ENCODE assay signal across 9 mouse cellular contexts in genomic region chr2:31763271-31763670, GRCm38 (mm10). TPM values are rescaled to one million over a fixed set of nuclear protein-coding genes. Genes with fewer than 3 reads are reported as not detected.
DNase-seq lines count a peak whose midpoint lies in the region; ATAC-seq and TF ChIP-seq lines count a peak whose summit lies in the region.
"Had no signal": no experiment of that assay in that cellular context is flagged by ENCODE, and none has a peak within 500 bp of the region (broad histone marks: within the 10 kb centered on the region; RNA-seq: fewer than 3 reads in every experiment).

No protein-coding gene starts in this region.

- DNase-seq in heart, postnatal 14 days: no peak
- peak; percentile 45 for DNase-seq in G1E (ENCODE audit: low spot score)
- DNase-seq in cerebellum, postnatal 4 days (ENCODE audit: low spot score in 2 of 2): no peak
- DNase-seq in adrenal gland, postnatal 36 days: no peak
- no peak for DNase-seq in adrenal gland, adult 2 months
- DNase-seq: cerebellum, adult 9-11 months had no signal

- H3K9ac ChIP-seq in heart, embryonic 14.5 days (ENCODE audit: low read length): peak overlapping the region; percentile 35
- no peak overlapping the region for H3K9ac ChIP-seq in heart, embryonic 15.5 days
- no peak overlapping the region for H3K9ac ChIP-seq in liver, embryonic 16.5 days (ENCODE audit: low read depth, low read length)

- no peaks in the 10 kb centered on the region for H3K9me3 ChIP-seq in heart, embryonic 14.5 days (ENCODE audit: control insufficient read depth, low read length)
- no peaks in the 10 kb centered on the region for H3K9me3 ChIP-seq in G1E (replicated peaks)
- H3K9me3 ChIP-seq in heart, embryonic 15.5 days (replicated peaks): no peaks in the 10 kb centered on the region
- no peaks in the 10 kb centered on the region for H3K9me3 ChIP-seq in liver, embryonic 16.5 days (replicated peaks; ENCODE audit: control insufficient read depth, low read length)

- H3K4me2 ChIP-seq in heart, embryonic 14.5 days (ENCODE audit: low read length): peak overlapping the region; percentile 98
- peak overlapping the region; percentile 86 for H3K4me2 ChIP-seq in heart, embryonic 15.5 days
- H3K4me2 ChIP-seq in liver, embryonic 16.5 days (ENCODE audit: low read depth, low read length): no peak overlapping the region

- no peaks in the 10 kb centered on the region for H3K27me3 ChIP-seq in heart, embryonic 14.5 days (ENCODE audit: control insufficient read depth, insufficient read depth, low read length)
- H3K27me3 ChIP-seq in G1E (ENCODE audit: insufficient read depth, low read length): no peaks in the 10 kb centered on the region
- no peaks in the 10 kb centered on the region for H3K27me3 ChIP-seq in heart, embryonic 15.5 days
- no peaks in the 10 kb centered on the region for H3K27me3 ChIP-seq in liver, embryonic 16.5 days (ENCODE audit: control insufficient read depth, insufficient read depth, low read depth, low read length)

- 0 out of 4 replicates have a peak overlapping the region, but pooled peaks of 1 of the 2 experiments have one; percentile 5 for H3K4me3 ChIP-seq in heart, embryonic 14.5 days (ENCODE audit: control insufficient read depth in 1 of 2, insufficient read depth in 1 of 2, low read depth in 1 of 2, low read length in 2 of 2)
- no peak overlapping the region for H3K4me3 ChIP-seq in G1E (ENCODE audit: low read depth, low read length)
- no peak overlapping the region; the same call in 1 of the 2 replicates for H3K4me3 ChIP-seq in heart, embryonic 15.5 days
- H3K4me3 ChIP-seq in liver, embryonic 16.5 days (ENCODE audit: low read depth, low read length): no peak overlapping the region

- intact Hi-C loops in heart, postnatal 14 days (cut with DNase I): no loop called here

- no peak for TF ChIP-seq CTCF in G1E (IDR thresholded peaks at IDR 0.05; ENCODE audit: low read depth, low read length)

- WGBS in heart, embryonic 14.5 days: 28% methylated on average over 2 of the region's 2 CpGs
- 33% methylated on average over 2 of the region's 2 CpGs for WGBS in heart, embryonic 15.5 days
- WGBS in liver, embryonic 16.5 days (ENCODE audit: insufficient replicate concordance): 19% methylated on average over 2 of the region's 2 CpGs

- H3K27ac ChIP-seq in heart, embryonic 14.5 days (replicated peaks in 1 of 2; ENCODE audit: control insufficient read depth in 1 of 2, insufficient read depth in 1 of 2, low read depth in 2 of 2, low read length in 2 of 2): peak overlapping the region; percentile 57 to 96
- peak overlapping the region; percentile 68 for H3K27ac ChIP-seq in heart, embryonic 15.5 days
- 0 out of 2 replicates have a peak overlapping the region, but pooled peaks have one; percentile 0 for H3K27ac ChIP-seq in liver, embryonic 16.5 days (ENCODE audit: low read length)

- H3K36me3 ChIP-seq in heart, embryonic 14.5 days (ENCODE audit: control insufficient read depth, insufficient read depth, low read length): no peaks in the 10 kb centered on the region
- peaks cover 26% of the 10 kb centered on the region for H3K36me3 ChIP-seq in G1E (replicated peaks)
- no peaks in the 10 kb centered on the region for H3K36me3 ChIP-seq in heart, embryonic 15.5 days
- no peaks in the 10 kb centered on the region for H3K36me3 ChIP-seq in liver, embryonic 16.5 days (ENCODE audit: control insufficient read depth, insufficient read depth)

- peaks cover 32 to 68% of the 10 kb centered on the region in 2 experiments for H3K4me1 ChIP-seq in heart, embryonic 14.5 days (ENCODE audit: control insufficient read depth in 2 of 2, insufficient read depth in 2 of 2, low read length in 2 of 2)
- H3K4me1 ChIP-seq in G1E (ENCODE audit: insufficient read depth, low read depth, low read length): peaks cover 55% of the 10 kb centered on the region
- H3K4me1 ChIP-seq in heart, embryonic 15.5 days (replicated peaks): peaks cover 73% of the 10 kb centered on the region
- peaks cover 29% of the 10 kb centered on the region for H3K4me1 ChIP-seq in liver, embryonic 16.5 days (ENCODE audit: control insufficient read depth, low read depth, low read length)

- no peak for ATAC-seq in heart, embryonic 14.5 days (ENCODE audit: insufficient number of reproducible peaks, insufficient read depth, low FRiP score, low read depth)
- no peak for ATAC-seq in G1E (ENCODE audit: extremely low read depth, insufficient number of reproducible peaks, low FRiP score, poor library complexity, severe bottlenecking)
- no peak for ATAC-seq in heart, embryonic 15.5 days (replicated peaks; ENCODE audit: insufficient number of reproducible peaks, insufficient read depth, low FRiP score, low read depth)
- ATAC-seq in liver, embryonic 16.5 days (ENCODE audit: low read depth): no peak

RNA-seq across cellular contexts. Expression of gene Qrfp, which starts 47.1 kb away (rescaled TPM):
- polyA plus RNA-seq in heart, embryonic 14.5 days (2014; fragmentation: Nextera tagmentation; extraction: Ambion mirVana): 0.08 TPM in 1 of 2 replicates, not detected in the other
- not detected for total RNA-seq in heart, postnatal 14 days (2021)
- total RNA-seq in G1E (2014; fragmentation: Nextera tagmentation) (not detected in 2 replicates), G1E (2017) (0.11 TPM in 1 of 2 replicates, not detected in the other)
- polyA plus RNA-seq in G1E (2012): not detected in 2 replicates
- polyA plus RNA-seq in heart, embryonic 15.5 days (2015; fragmentation: Nextera tagmentation; extraction: Ambion mirVana): 0.04 and 0.18 TPM in 2 replicates
- 0.05 and 0.07 TPM in 2 replicates for polyA plus RNA-seq in liver, embryonic 16.5 days (2015; fragmentation: Nextera tagmentation; extraction: Ambion mirVana)
- total RNA-seq in adrenal gland, postnatal 36 days (2021): not detected
- not detected for total RNA-seq in adrenal gland, adult 2 months (2021)
- not detected in 2 replicates for polyA plus RNA-seq in adrenal gland, adult 2 months (2012; rRNA removed)

Comparison
In these comparisons a context has a peak if more than half of its experiments do, and no peak if none do; other contexts are left out.
1. H3K27ac ChIP-seq: peak in every context shown above with its lines; median percentile 76 in heart, embryonic 14.5 days; 68 in heart, embryonic 15.5 days; 0 in liver, embryonic 16.5 days.